Mouse (Mus musculus) forebrain, embryonic 13.5 days (tissue): ENCODE data around the gene Rabac1. TPM values are rescaled to one million over a fixed set of nuclear protein-coding genes. Genes with fewer than 3 reads are reported as not detected.

ENCODE experiments used
- ATAC-seq: fragments of 200-750 bp; cut with Nextera tagmentation; 2 replicates; pipeline ENCODE4 v1.8.0; 2017
- H3K27ac ChIP-seq: fragments of 300-500 bp; sonication (generic); 2 replicates; pipeline ENCODE4 v1.5.1; 2015; ENCODE audit warnings: inconsistent platforms, mild to moderate bottlenecking, moderate library complexity
- H3K27me3 ChIP-seq: fragments of 300-500 bp; sonication (generic); 2 replicates; pipeline ENCODE4 v1.6.1; 2015; ENCODE audit warnings: mild to moderate bottlenecking, inconsistent platforms
- H3K36me3 ChIP-seq: fragments of 300-500 bp; sonication (generic); 2 replicates; pipeline ENCODE4 v1.6.1; 2015; ENCODE audit warnings: mild to moderate bottlenecking, inconsistent platforms; ENCODE audit not compliant: poor library complexity, severe bottlenecking
- H3K4me1 ChIP-seq: fragments of 300-500 bp; sonication (generic); 2 replicates; pipeline ENCODE4 v1.6.1; 2015; ENCODE audit warnings: inconsistent platforms
- H3K4me2 ChIP-seq: fragments of 300-500 bp; sonication (generic); 2 replicates; pipeline ENCODE4 v1.6.1; 2015; ENCODE audit warnings: inconsistent platforms, mild to moderate bottlenecking, moderate library complexity
- H3K4me3 ChIP-seq: fragments of 300-500 bp; sonication (generic); 2 replicates; pipeline ENCODE4 v1.5.1; 2015; ENCODE audit warnings: mild to moderate bottlenecking, inconsistent platforms
- H3K9ac ChIP-seq: fragments of 300-500 bp; sonication (generic); 2 replicates; pipeline ENCODE4 v1.6.1; 2015; ENCODE audit warnings: mild to moderate bottlenecking, inconsistent platforms
- H3K9me3 ChIP-seq: fragments of 300-500 bp; sonication (generic); replicated peaks from 2 replicates; pipeline ENCODE4 v1.6.1; 2016; ENCODE audit warnings: inconsistent platforms
- WGBS: fragments of 180-500 bp; shearing (Covaris S2); methylation state at CpG from one replicate; pipeline ENCODE4 v1.1.7; 2015; 5-methylcytosine and 5-hydroxymethylcytosine counted together
- polyA plus RNA-seq: library from polyadenylated mRNA; unstranded; fragments of >200 nt; fragmentation: Nextera tagmentation; extraction: Ambion mirVana; gene quantifications from 2 replicates; pipeline ENCODE4 v1.2.1, GENCODE M21; 2015

The Rabac1 gene
- polyA plus RNA-seq, 1 experiment from 2014 or later = 128 TPM

GRCm38 (mm10) chr7:24973902-24974301 is 1.3 kb upstream of the Rabac1 start:
- H3K4me2 ChIP-seq = no peak overlapping the region
- H3K9ac ChIP-seq = no peak overlapping the region
- 82% methylated on average over 5 of the region's 5 CpGs for WGBS
- no peak for ATAC-seq
- no peaks in the 10 kb centered on the region for H3K27me3 ChIP-seq
- no peaks in the 10 kb centered on the region for H3K9me3 ChIP-seq
- H3K4me1 ChIP-seq = peaks cover 10% of the 10 kb centered on the region
- H3K36me3 ChIP-seq = peaks cover 17% of the 10 kb centered on the region
- no peak overlapping the region for H3K4me3 ChIP-seq
- no peak overlapping the region for H3K27ac ChIP-seq

- no peak for ATAC-seq
- H3K9me3 ChIP-seq = no peaks in the 10 kb centered on the region
- H3K4me3 ChIP-seq = no peak overlapping the region
- no peak overlapping the region for H3K9ac ChIP-seq
- H3K4me2 ChIP-seq = no peak overlapping the region
- 87% methylated on average over 4 of the region's 4 CpGs for WGBS
- H3K36me3 ChIP-seq = peaks cover 10% of the 10 kb centered on the region
- H3K27ac ChIP-seq = no peak overlapping the region
- no peaks in the 10 kb centered on the region for H3K27me3 ChIP-seq
- peaks cover 10% of the 10 kb centered on the region for H3K4me1 ChIP-seq
Observed at GRCm38 (mm10) chr7:24973208-24973607, 654 bp upstream of the Rabac1 start.

- WGBS = 10% methylated on average over 19 of the region's 19 CpGs
- no peaks in the 10 kb centered on the region for H3K9me3 ChIP-seq
- peak overlapping the region; percentile 81 for H3K9ac ChIP-seq
- ATAC-seq = peak; percentile 39; the same call in 1 of the 2 replicates
- H3K4me2 ChIP-seq = peak overlapping the region; percentile 78
- peaks cover 10% of the 10 kb centered on the region for H3K4me1 ChIP-seq
- peak overlapping the region; percentile 55; the same call in 1 of the 2 replicates for H3K27ac ChIP-seq
- H3K4me3 ChIP-seq = peak overlapping the region; percentile 66
- no peaks in the 10 kb centered on the region for H3K27me3 ChIP-seq
- no peaks in the 10 kb centered on the region for H3K36me3 ChIP-seq
Observed at GRCm38 (mm10) chr7:24971261-24971971, 1.1 kb downstream of the Rabac1 start.

- no peaks in the 10 kb centered on the region for H3K36me3 ChIP-seq
- ATAC-seq = no peak
- 99% methylated on average over 3 of the region's 3 CpGs for WGBS
- no peaks in the 10 kb centered on the region for H3K9me3 ChIP-seq
- no peak overlapping the region for H3K4me3 ChIP-seq
- no peaks in the 10 kb centered on the region for H3K27me3 ChIP-seq
- H3K27ac ChIP-seq = no peak overlapping the region
- H3K4me2 ChIP-seq = no peak overlapping the region
- no peak overlapping the region for H3K9ac ChIP-seq
- H3K4me1 ChIP-seq = peaks cover 10% of the 10 kb centered on the region
Observed at GRCm38 (mm10) chr7:24970341-24970740, 2.2 kb downstream of the Rabac1 start.

GRCm38 (mm10) chr7:24969805-24970204 is 2.7 kb downstream of the Rabac1 start:
- Histone ChIP-seq H3K27ac (no peak overlapping the region), H3K9me3 (no peaks in the 10 kb centered on the region), H3K4me1 (peaks cover 10% of the 10 kb centered on the region), H3K4me3 (no peak overlapping the region), H3K9ac (no peak overlapping the region; the same call in 1 of the 2 replicates), H3K4me2 (no peak overlapping the region), H3K36me3 (no peaks in the 10 kb centered on the region), H3K27me3 (no peaks in the 10 kb centered on the region)
- 63% methylated on average over 12 of the region's 12 CpGs for WGBS
- ATAC-seq = no peak

GRCm38 (mm10) chr7:24968463-24968862 is 4.1 kb downstream of the Rabac1 start:
- H3K27ac ChIP-seq = no peak overlapping the region
- no peaks in the 10 kb centered on the region for H3K9me3 ChIP-seq
- WGBS = 78% methylated on average over 6 of the region's 6 CpGs
- no peaks in the 10 kb centered on the region for H3K27me3 ChIP-seq
- no peak overlapping the region for H3K9ac ChIP-seq
- no peak for ATAC-seq
- H3K4me1 ChIP-seq = peaks cover 10% of the 10 kb centered on the region
- H3K4me3 ChIP-seq = no peak overlapping the region
- no peak overlapping the region for H3K4me2 ChIP-seq
- H3K36me3 ChIP-seq = no peaks in the 10 kb centered on the region

GRCm38 (mm10) chr7:24967966-24968365 is 4.6 kb downstream of the Rabac1 start:
- Histone ChIP-seq H3K9me3 (no peaks in the 10 kb centered on the region), H3K9ac (no peak overlapping the region), H3K4me1 (peaks cover 10% of the 10 kb centered on the region), H3K4me2 (no peak overlapping the region), H3K4me3 (no peak overlapping the region), H3K36me3 (no peaks in the 10 kb centered on the region), H3K27ac (no peak overlapping the region), H3K27me3 (no peaks in the 10 kb centered on the region)
- WGBS = 89% methylated on average over 8 of the region's 8 CpGs
- no peak for ATAC-seq

- H3K4me3 ChIP-seq = no peak overlapping the region
- H3K9ac ChIP-seq = no peak overlapping the region
- no peaks in the 10 kb centered on the region for H3K36me3 ChIP-seq
- 17% methylated on average over 5 of the region's 5 CpGs for WGBS
- no peaks in the 10 kb centered on the region for H3K4me1 ChIP-seq
- no peak overlapping the region for H3K27ac ChIP-seq
- peak; percentile 61; the same call in 1 of the 2 replicates for ATAC-seq
- no peaks in the 10 kb centered on the region for H3K9me3 ChIP-seq
- H3K4me2 ChIP-seq = no peak overlapping the region
- no peaks in the 10 kb centered on the region for H3K27me3 ChIP-seq
Observed at GRCm38 (mm10) chr7:24964897-24965535, 7.5 kb downstream of the Rabac1 start.

- H3K27me3 ChIP-seq = no peaks in the 10 kb centered on the region
- ATAC-seq = no peak
- H3K27ac ChIP-seq = no peak overlapping the region
- no peak overlapping the region for H3K9ac ChIP-seq
- no peaks in the 10 kb centered on the region for H3K9me3 ChIP-seq
- WGBS = 83% methylated on average over 2 of the region's 2 CpGs
- H3K4me1 ChIP-seq = no peaks in the 10 kb centered on the region
- no peak overlapping the region for H3K4me2 ChIP-seq
- H3K36me3 ChIP-seq = no peaks in the 10 kb centered on the region
- no peak overlapping the region for H3K4me3 ChIP-seq
Observed at GRCm38 (mm10) chr7:24964288-24964687, 8.3 kb downstream of the Rabac1 start.

- no peak overlapping the region for H3K27ac ChIP-seq
- 4% methylated on average over 29 of the region's 33 CpGs for WGBS
- H3K4me3 ChIP-seq = peak overlapping the region; percentile 39
- peak overlapping the region; percentile 64 for H3K4me2 ChIP-seq
- H3K27me3 ChIP-seq = peaks cover 73% of the 10 kb centered on the region
- H3K4me1 ChIP-seq = peaks cover 31% of the 10 kb centered on the region
- peak overlapping the region; percentile 41 for H3K9ac ChIP-seq
- H3K36me3 ChIP-seq = no peaks in the 10 kb centered on the region
- H3K9me3 ChIP-seq = no peaks in the 10 kb centered on the region
- no peak for ATAC-seq
Observed at GRCm38 (mm10) chr7:24955226-24955625, 17.3 kb downstream of the Rabac1 start.

- peak overlapping the region; percentile 51 for H3K9ac ChIP-seq
- H3K27ac ChIP-seq = no peak overlapping the region
- H3K4me3 ChIP-seq = peak overlapping the region; percentile 39
- H3K9me3 ChIP-seq = no peaks in the 10 kb centered on the region
- peak; percentile 37; the same call in 1 of the 2 replicates for ATAC-seq
- peaks cover 35% of the 10 kb centered on the region for H3K4me1 ChIP-seq
- peaks cover 81% of the 10 kb centered on the region for H3K27me3 ChIP-seq
- WGBS = 2% methylated on average over 25 of the region's 30 CpGs
- H3K4me2 ChIP-seq = peak overlapping the region; percentile 64
- no peaks in the 10 kb centered on the region for H3K36me3 ChIP-seq
Observed at GRCm38 (mm10) chr7:24954450-24954849, 18.1 kb downstream of the Rabac1 start.

- no peak overlapping the region for H3K27ac ChIP-seq
- H3K4me3 ChIP-seq = peak overlapping the region; percentile 39
- H3K9ac ChIP-seq = peak overlapping the region; percentile 51
- H3K4me2 ChIP-seq = peak overlapping the region; percentile 64
- WGBS = 5% methylated on average over 24 of the region's 24 CpGs
- H3K36me3 ChIP-seq = no peaks in the 10 kb centered on the region
- H3K27me3 ChIP-seq = peaks cover 86% of the 10 kb centered on the region
- no peak for ATAC-seq
- no peaks in the 10 kb centered on the region for H3K9me3 ChIP-seq
- H3K4me1 ChIP-seq = peaks cover 35% of the 10 kb centered on the region
Observed at GRCm38 (mm10) chr7:24953966-24954365, 18.6 kb downstream of the Rabac1 start.
